Mouse (Mus musculus): ENCODE results near the gene Stx7. TPM values are rescaled to one million over a fixed set of nuclear protein-coding genes. Genes with fewer than 3 reads are reported as not detected.

Gene Stx7
- polyA plus RNA-seq, 1 experiment from 2014 or later = 167 TPM

DNA sequence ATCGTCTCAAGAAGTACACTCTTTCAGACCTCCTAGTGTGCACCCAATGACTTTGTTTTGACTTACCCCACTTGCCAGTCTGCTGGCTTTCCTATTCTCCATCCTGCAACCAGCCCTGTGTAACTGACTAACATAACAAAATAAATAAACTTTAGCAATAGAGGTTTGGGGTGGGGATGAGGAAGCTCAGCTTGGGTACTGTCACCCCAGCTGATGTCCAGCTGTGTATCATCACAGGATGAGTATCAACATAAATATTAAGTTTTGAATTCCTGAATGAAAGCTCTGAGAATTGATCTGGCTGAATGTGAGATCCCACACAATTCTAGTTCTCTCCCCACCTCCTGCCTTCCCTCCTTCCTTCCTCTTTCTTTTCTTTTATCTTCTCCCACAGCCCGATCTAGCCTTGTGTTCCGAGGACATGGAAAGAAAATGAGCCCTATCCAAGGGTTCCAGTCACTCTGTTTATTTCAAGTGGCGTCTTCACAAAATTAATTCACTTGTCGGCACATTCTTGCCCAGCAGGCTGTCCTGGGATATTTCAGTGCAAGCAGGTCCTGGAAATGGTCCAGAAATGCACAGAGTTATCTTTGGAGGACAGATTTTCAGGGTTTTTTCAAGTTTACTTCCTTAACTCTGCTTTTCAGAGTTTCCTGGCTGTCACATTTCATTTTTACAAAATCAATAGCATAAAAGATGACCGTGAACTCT, 68.6 kb downstream of the Stx7 start:
- TF ChIP-seq CTCF (IDR thresholded peaks at IDR 0.05; ENCODE audit: low read depth) = no peak
- Histone ChIP-seq H3K9me3 (replicated peaks; ENCODE audit: low read length) (no peaks in the 10 kb centered on the region), H3K4me3 (replicated peaks; ENCODE audit: low read depth, low read length) (no peak overlapping the region), H3K9ac (ENCODE audit: low read depth, low read length) (no peak overlapping the region), H3K36me3 (ENCODE audit: insufficient read depth, low read length) (no peaks in the 10 kb centered on the region), H3K4me2 (ENCODE audit: low read length) (no peak overlapping the region), H3K27ac (no peak overlapping the region), H3K4me1 (replicated peaks; ENCODE audit: insufficient read depth, low read length) (no peaks in the 10 kb centered on the region; the same call in 1 of the 2 replicates), H3K27me3 (ENCODE audit: insufficient read depth, low read length) (no peaks in the 10 kb centered on the region)
- WGBS = 46% methylated on average over 6 of the region's 6 CpGs
- no peak for ATAC-seq (replicated peaks; ENCODE audit: low FRiP score, low read depth)
- no peak for DNase-seq (ENCODE audit: low spot score)

DNA sequence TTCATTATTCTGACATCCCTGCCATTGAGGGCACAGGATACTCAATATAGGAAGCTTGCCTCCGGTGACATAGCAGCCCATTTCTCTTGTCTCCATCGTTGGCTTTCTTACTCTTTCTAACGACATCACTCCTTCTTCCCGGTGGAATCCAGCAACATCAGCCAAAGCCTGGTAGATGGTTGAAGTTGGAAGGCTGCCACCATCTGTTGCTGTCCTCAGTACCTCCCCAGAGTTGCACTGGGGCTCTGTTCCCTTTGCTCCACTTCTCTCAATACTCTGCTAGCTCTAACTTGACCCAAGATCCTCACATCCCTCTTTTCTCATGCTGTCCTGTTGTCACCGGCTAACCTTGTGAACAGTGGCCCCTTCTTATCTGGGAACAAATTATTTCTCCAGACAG, 71.8 kb downstream of the Stx7 start:
- 69% methylated on average over 5 of the region's 5 CpGs for WGBS
- no peak for ATAC-seq (replicated peaks; ENCODE audit: low FRiP score, low read depth)
- H3K27me3 ChIP-seq (ENCODE audit: insufficient read depth, low read length) = peaks cover 3% of the 10 kb centered on the region; the same call in 1 of the 2 replicates

DNA sequence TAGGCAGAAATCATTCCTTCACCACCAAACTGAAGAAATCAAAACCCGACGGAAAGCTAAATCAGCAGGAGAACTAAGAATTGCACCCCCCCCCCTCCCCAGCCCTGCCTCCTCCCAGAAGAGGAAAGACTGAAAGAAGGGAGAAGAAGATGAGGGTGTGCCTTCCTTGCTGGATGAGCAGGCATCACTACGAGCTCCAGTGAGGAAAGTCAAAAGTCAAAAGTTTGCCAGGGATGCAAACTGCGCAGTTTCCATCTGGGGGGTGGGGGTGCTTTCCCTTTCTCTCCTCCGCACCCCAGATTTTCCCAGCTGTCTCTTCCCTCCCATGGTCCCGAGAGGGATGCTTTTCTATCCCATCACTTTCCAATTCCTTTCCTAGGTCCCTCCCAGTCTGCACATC, 73.8 kb downstream of the Stx7 start:
- no peak for DNase-seq (ENCODE audit: low spot score)
- Histone ChIP-seq H3K27me3 (ENCODE audit: insufficient read depth, low read length) (peaks cover 3% of the 10 kb centered on the region; the same call in 1 of the 2 replicates), H3K4me1 (replicated peaks; ENCODE audit: insufficient read depth, low read length) (peaks cover 7% of the 10 kb centered on the region; the same call in 1 of the 2 replicates), H3K9ac (ENCODE audit: low read depth, low read length) (peak overlapping the region; percentile 46; the same call in 1 of the 2 replicates), H3K9me3 (replicated peaks; ENCODE audit: low read length) (no peaks in the 10 kb centered on the region), H3K4me3 (replicated peaks; ENCODE audit: low read depth, low read length) (peak overlapping the region; percentile 44), H3K4me2 (ENCODE audit: low read length) (peak overlapping the region; percentile 89), H3K36me3 (ENCODE audit: insufficient read depth, low read length) (no peaks in the 10 kb centered on the region), H3K27ac (no peak overlapping the region)
- no peak for TF ChIP-seq CTCF (IDR thresholded peaks at IDR 0.05; ENCODE audit: low read depth)
- no peak for ATAC-seq (replicated peaks; ENCODE audit: low FRiP score, low read depth)
- WGBS = 10% methylated on average over 6 of the region's 6 CpGs

More for the DNA sequence above, 71.8 kb downstream of the Stx7 start:
- H3K4me1 ChIP-seq (replicated peaks; ENCODE audit: insufficient read depth, low read length) = peaks cover 7% of the 10 kb centered on the region; the same call in 1 of the 2 replicates
- H3K4me3 ChIP-seq (replicated peaks; ENCODE audit: low read depth, low read length) = no peak overlapping the region
- H3K9ac ChIP-seq (ENCODE audit: low read depth, low read length) = no peak overlapping the region
- no peak overlapping the region for H3K4me2 ChIP-seq (ENCODE audit: low read length)
- no peak for DNase-seq (ENCODE audit: low spot score)
- no peaks in the 10 kb centered on the region for H3K36me3 ChIP-seq (ENCODE audit: insufficient read depth, low read length)
- no peak for TF ChIP-seq CTCF (IDR thresholded peaks at IDR 0.05; ENCODE audit: low read depth)
- no peak overlapping the region for H3K27ac ChIP-seq
- no peaks in the 10 kb centered on the region for H3K9me3 ChIP-seq (replicated peaks; ENCODE audit: low read length)

DNA sequence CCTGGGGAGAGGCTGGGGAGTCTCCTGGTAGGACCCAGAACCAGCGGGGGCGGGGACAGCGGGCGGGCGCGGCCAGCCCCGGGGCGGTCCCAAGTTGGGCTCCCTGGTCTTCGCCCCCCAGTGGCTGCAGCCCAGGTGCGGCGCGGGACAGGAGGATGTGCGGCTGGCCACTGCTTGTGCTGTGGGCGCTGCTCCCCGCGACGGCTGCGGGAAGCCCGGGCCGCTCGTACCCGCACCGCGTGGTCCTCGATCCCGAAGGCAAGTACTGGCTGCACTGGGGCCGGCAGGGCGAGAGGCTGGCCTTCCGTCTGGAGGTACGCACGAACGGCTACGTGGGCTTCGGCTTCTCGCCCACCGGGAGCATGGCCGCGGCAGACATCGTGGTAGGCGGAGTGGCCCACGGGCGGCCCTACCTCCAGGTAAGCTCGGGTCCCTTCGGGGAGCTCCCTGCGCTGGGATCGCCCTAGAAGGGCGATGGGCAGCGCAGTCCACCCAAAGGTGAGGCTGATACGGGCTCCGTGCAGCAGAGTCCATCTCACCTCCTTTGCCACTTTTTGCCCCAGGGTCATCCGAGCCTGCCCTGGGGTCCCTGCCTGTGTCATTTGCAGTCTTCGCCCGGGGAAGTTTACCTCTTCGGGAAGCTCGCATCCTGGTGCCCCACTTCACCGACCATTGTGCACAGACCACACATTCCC, 74.5 kb downstream of the Stx7 start, which contains the start of gene Moxd1:
TSS of gene Moxd1 (plus strand) at position 69 of the 695 bp plus-strand sequence.
- TF ChIP-seq CTCF (IDR thresholded peaks at IDR 0.05; ENCODE audit: low read depth) = peak; percentile 43; the same call in 1 of the 2 replicates
- peak; percentile 33 for DNase-seq (ENCODE audit: low spot score)

DNA sequence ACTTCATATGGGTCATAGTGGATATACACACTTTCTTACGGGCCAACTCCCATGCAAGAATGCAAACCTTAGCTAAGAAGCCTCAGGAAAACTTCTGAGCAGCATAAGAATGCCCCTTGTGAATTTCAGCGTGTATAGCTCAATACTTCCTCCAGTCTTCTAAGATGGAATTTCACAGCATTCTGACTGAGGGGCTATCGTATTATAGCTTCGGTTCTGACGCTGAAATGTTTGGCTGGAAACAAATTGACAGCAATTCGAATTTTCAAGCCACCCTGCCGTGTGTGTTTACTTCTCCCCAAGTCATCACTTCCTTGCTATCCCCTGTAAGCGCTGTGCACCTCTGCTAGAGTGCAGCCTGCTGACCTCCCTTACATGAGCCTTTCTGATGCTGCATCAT, 75.5 kb downstream of the Stx7 start:
- no peak for DNase-seq (ENCODE audit: low spot score)
- Histone ChIP-seq H3K9ac (ENCODE audit: low read depth, low read length) (no peak overlapping the region), H3K9me3 (replicated peaks; ENCODE audit: low read length) (no peaks in the 10 kb centered on the region)

More for the DNA sequence above, 74.5 kb downstream of the Stx7 start, which contains the start of gene Moxd1:
- Histone ChIP-seq H3K4me2 (ENCODE audit: low read length) (peak within 1 kb of the TSS; percentile 89), H3K36me3 (ENCODE audit: insufficient read depth, low read length) (no peaks in the 10 kb centered on the region), H3K9ac (ENCODE audit: low read depth, low read length) (peak within 1 kb of the TSS; percentile 46), H3K27ac (no peak within 1 kb of the TSS), H3K4me3 (replicated peaks; ENCODE audit: low read depth, low read length) (peak within 1 kb of the TSS; percentile 44), H3K9me3 (replicated peaks; ENCODE audit: low read length) (no peaks in the 10 kb centered on the region), H3K27me3 (ENCODE audit: insufficient read depth, low read length) (peaks cover 3% of the 10 kb centered on the region; the same call in 1 of the 2 replicates), H3K4me1 (replicated peaks; ENCODE audit: insufficient read depth, low read length) (peaks cover 7% of the 10 kb centered on the region; the same call in 1 of the 2 replicates)
- WGBS = 2% methylated on average over 50 of the region's 56 CpGs
- peak; percentile 66; the same call in 1 of the 2 replicates for ATAC-seq (replicated peaks; ENCODE audit: low FRiP score, low read depth)

More for the DNA sequence above, 75.5 kb downstream of the Stx7 start:
- H3K27me3 ChIP-seq (ENCODE audit: insufficient read depth, low read length) = peaks cover 3% of the 10 kb centered on the region; the same call in 1 of the 2 replicates
- peak overlapping the region; percentile 89 for H3K4me2 ChIP-seq (ENCODE audit: low read length)
- no peak overlapping the region for H3K27ac ChIP-seq
- H3K36me3 ChIP-seq (ENCODE audit: insufficient read depth, low read length) = no peaks in the 10 kb centered on the region
- no peak for TF ChIP-seq CTCF (IDR thresholded peaks at IDR 0.05; ENCODE audit: low read depth)
- H3K4me1 ChIP-seq (replicated peaks; ENCODE audit: insufficient read depth, low read length) = peaks cover 7% of the 10 kb centered on the region; the same call in 1 of the 2 replicates
- H3K4me3 ChIP-seq (replicated peaks; ENCODE audit: low read depth, low read length) = no peak overlapping the region
- WGBS = 22% methylated on average over 8 of the region's 8 CpGs
- ATAC-seq (replicated peaks; ENCODE audit: low FRiP score, low read depth) = no peak

Measured in kidney, postnatal 0 days (tissue).